Mouse (Mus musculus) olfactory bulb, adult 2 months (tissue): ENCODE results near the gene Cbx4.

Experiments used
- CTCF ChIP-seq: fragments of 200-500 bp; IDR thresholded peaks from 2 replicates; pipeline ENCODE4 v1.5.1; 2012; ENCODE audit warnings: low read depth, mild to moderate bottlenecking, low read length, moderate library complexity; ENCODE audit not compliant: insufficient read depth
- POLR2A ChIP-seq: fragments of 200-500 bp; IDR thresholded peaks from 2 replicates; pipeline ENCODE4 v1.6.1; 2012; ENCODE audit warnings: mild to moderate bottlenecking, low read depth, low read length, moderate library complexity; ENCODE audit not compliant: insufficient read depth

- TF ChIP-seq POLR2A (no peak), CTCF (no peak)
These were observed 42.8 kb upstream of the Cbx4 start for GRCm38 (mm10) chr11:119128668-119129280.
